Mouse (Mus musculus): Measurements from ENCODE around the gene Il4ra.

Il4ra gene

GRCm38 (mm10) chr7:125600136-125600535 is 48.2 kb downstream of the Il4ra start:
- DNase-seq (ENCODE audit: inconsistent ontology term), result no peak

- no peak for DNase-seq (ENCODE audit: inconsistent ontology term)
Observed at GRCm38 (mm10) chr7:125600612-125601279, 48.8 kb downstream of the Il4ra start.

DNA sequence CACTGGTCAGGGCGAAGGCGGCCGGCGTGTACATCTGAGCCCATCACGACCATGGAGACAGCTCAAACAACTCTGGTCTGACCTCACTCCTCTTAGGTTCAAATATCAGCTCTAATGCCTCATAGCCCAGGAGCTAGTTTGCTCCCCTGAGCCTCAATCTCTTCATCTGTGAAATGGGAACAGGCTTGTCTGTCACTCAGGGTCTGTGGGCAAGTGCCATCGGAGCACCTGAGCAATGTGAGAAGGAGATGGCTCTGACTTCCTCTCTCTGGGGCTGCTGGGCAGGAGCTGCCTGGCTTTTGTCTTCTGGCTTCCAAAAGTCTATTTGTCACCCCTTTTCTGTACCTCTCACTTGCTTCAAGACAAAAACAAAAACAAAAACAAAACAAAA is 49.4 kb downstream of the Il4ra start:
- DNase-seq (ENCODE audit: inconsistent ontology term), result no peak

GRCm38 (mm10) chr7:125601821-125602448 is 50.0 kb downstream of the Il4ra start:
- no peak for DNase-seq (ENCODE audit: inconsistent ontology term)

- no peak for DNase-seq (ENCODE audit: inconsistent ontology term)
Observed at GRCm38 (mm10) chr7:125603185-125603631, 51.3 kb downstream of the Il4ra start, which contains the start of gene Il21r. TSS of gene Il21r (plus strand) at chr7:125603429.

DNA sequence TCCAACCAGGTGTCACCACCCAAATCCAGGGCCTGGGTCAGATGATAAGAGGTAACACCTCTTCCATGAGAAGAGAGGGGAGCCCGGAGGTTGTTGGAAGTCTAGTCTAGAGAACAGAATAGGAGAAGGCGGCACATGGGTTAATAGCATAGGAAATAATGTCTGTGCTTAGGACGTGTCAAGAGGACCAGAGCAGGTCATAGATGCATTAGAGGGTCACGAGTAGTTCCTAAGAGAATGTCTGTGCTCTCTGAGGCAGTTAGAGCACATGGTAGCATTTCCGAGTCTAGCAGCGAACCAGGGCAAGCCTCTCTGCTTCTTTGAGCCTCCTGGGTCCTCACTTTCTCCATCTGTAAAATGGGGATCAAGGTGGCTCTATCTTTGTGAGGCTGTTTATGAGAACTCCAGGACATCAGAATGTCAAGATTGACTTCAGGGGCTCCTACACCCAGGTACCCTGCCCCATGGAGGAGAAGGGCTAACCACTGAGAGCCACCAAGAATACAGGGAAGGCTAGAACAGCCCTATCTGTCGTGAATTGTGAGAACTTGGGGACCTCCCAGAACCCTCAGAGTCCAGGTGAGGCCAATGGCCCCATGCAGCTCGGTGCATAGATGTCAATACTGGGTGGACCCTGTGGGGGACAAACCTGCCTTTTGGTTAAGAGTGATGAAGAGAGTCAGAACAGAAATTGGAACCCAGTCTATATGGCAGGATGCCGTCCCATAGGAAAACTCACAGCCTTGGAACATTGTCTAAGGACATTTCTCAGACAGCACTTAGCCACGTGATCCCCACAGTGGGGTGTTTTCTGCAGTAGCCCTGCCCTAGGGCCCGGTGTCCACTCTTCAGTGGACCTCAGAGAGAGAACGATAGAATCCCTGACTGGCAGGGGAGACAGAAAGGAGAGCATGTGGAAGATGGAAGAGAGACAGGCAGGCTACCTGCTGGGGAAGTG is 52.7 kb downstream of the Il4ra start:
- no peak for DNase-seq (ENCODE audit: inconsistent ontology term)

- DNase-seq (ENCODE audit: inconsistent ontology term), result no peak
Observed at GRCm38 (mm10) chr7:125605725-125606139, 53.8 kb downstream of the Il4ra start.

- DNase-seq (ENCODE audit: inconsistent ontology term), result no peak
Observed at GRCm38 (mm10) chr7:125606265-125607164, 54.6 kb downstream of the Il4ra start.

- no peak for DNase-seq (ENCODE audit: inconsistent ontology term)
Observed at GRCm38 (mm10) chr7:125607384-125608182, 55.7 kb downstream of the Il4ra start.

DNA sequence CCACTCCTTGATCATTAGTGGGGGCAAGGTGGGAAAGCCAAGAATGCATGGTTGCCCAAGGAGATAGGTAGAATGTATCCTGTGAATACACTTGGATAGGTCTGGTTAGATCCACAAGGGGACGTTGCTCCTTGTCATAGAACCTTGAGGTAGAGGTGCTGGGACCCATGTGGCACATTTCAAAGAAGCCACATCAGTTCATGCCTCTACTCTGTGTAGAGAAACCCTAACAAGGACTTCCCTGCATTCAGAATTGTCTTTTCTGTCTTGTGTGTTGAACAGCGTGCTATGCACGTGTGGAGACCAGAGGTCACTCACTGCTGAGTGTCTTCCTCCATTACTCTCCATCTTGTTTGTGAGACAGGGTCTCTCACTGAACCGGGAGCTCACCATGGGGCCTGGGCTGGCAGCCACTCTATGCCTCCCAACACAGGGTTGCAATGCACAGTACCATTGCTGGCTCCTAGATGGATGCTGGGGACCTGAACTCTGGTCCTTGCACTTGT is 56.3 kb downstream of the Il4ra start:
- DNase-seq (ENCODE audit: inconsistent ontology term), result no peak

DNA sequence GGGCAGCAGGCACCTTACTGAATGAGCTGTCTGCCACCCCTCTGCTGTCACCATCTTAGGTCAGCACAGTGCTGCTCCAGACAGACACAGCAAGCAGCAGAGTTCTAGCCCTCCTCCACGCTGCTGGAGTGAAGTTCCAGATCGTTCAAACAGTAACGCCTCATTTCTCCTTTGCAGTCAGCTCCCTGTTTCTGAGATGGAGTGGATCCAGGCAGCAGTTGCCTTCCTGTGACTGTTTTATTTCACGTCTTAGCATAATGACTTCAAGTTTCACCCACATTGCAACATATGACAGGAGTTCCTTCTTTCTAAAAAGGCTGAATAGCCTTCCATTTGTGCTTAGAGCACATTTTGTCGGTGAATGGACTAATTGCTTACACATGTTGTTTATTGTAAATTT is 61.7 kb downstream of the Il4ra start:
- no peak for DNase-seq (ENCODE audit: inconsistent ontology term)

- no peak for DNase-seq (ENCODE audit: inconsistent ontology term)
Observed at GRCm38 (mm10) chr7:125615453-125615852, 63.5 kb downstream of the Il4ra start.

DNA sequence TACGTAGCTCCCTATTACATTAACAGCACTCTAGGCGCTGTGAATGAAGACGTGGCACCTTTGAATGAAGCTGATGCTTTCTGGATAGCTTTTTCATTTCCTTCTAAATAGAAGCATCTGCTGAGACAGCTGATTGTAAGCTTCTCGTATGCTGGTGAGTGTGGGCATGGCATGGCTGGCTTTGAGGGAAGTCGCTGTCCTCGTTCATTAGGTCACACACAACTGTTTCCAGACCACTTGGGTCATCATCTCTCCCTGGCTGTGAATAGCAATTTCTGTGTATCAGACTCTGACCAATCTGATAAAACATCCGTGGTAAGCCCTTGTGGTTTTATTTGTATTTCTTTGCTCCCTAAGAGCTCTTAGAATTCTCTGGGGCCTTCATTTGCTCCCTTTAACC is 66.1 kb downstream of the Il4ra start:
- no peak for DNase-seq (ENCODE audit: inconsistent ontology term)

DNA sequence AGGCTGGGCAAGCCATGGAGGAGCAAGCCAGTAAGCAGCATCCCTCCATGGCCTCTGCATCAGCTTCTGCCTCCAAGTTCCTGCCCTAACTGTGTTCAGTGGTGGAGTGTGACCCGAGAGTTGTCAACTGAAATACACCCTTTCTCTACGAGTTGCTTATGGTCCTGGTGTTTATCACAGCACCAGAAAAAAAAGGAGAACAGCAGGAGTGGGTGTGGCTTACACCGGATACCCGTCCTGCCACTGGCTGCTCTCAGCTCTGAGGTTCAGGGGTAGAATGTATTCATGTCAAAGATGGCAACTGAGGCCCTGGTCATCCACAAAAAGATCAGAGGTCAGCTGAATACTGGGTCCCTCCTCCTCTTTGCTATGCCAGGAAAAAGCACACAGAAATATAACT is 68.2 kb downstream of the Il4ra start:
- DNase-seq (ENCODE audit: inconsistent ontology term), result no peak

- DNase-seq (ENCODE audit: inconsistent ontology term), result no peak
Observed at GRCm38 (mm10) chr7:125622741-125623685, 71.1 kb downstream of the Il4ra start.

- DNase-seq (ENCODE audit: inconsistent ontology term), result no peak
Observed at GRCm38 (mm10) chr7:125625219-125625618, 73.3 kb downstream of the Il4ra start.

GRCm38 (mm10) chr7:125625829-125626228 is 73.9 kb downstream of the Il4ra start:
- DNase-seq (ENCODE audit: inconsistent ontology term), result no peak

All from Muller cell, postnatal 12 days (primary cell).